Mouse (Mus musculus) intestine, embryonic 16.5 days (tissue): ENCODE measurements around the gene Sipa1l3. TPM values are rescaled to one million over a fixed set of nuclear protein-coding genes. Genes with fewer than 3 reads are reported as not detected.

Source experiments
- ATAC-seq: fragments of 200-750 bp; cut with Nextera tagmentation; 2 replicates; pipeline ENCODE4 v1.8.0; 2017; ENCODE audit warnings: moderate TSS enrichment, moderate library complexity
- H3K27ac ChIP-seq: fragments of 300-500 bp; sonication (generic); 2 replicates; pipeline ENCODE4 v1.5.1; 2014; ENCODE audit warnings: mild to moderate bottlenecking, low read length
- H3K27me3 ChIP-seq: fragments of 300-500 bp; sonication (generic); replicated peaks from 2 replicates; pipeline ENCODE4 v1.6.1; 2014; ENCODE audit warnings: low read length, control low read depth, mixed read lengths; ENCODE audit not compliant: control insufficient read depth, insufficient read depth
- H3K36me3 ChIP-seq: fragments of 300-500 bp; sonication (generic); 2 replicates; pipeline ENCODE4 v1.6.1; 2014; ENCODE audit warnings: low read length, control low read depth; ENCODE audit not compliant: control insufficient read depth, insufficient read depth
- H3K4me1 ChIP-seq: fragments of 300-500 bp; sonication (generic); 2 replicates; pipeline ENCODE4 v1.6.1; 2014; ENCODE audit warnings: low read length, control low read depth, mixed read lengths; ENCODE audit not compliant: control insufficient read depth, insufficient read depth
- H3K4me2 ChIP-seq: fragments of 300-500 bp; sonication (generic); 2 replicates; pipeline ENCODE4 v1.6.1; 2014; ENCODE audit warnings: low read depth, low read length, control low read depth
- H3K4me3 ChIP-seq: fragments of 300-500 bp; sonication (generic); 2 replicates; pipeline ENCODE4 v1.5.1; 2014; ENCODE audit warnings: mild to moderate bottlenecking, low read length
- H3K9ac ChIP-seq: fragments of 300-500 bp; sonication (generic); 2 replicates; pipeline ENCODE4 v1.6.1; 2014; ENCODE audit warnings: low read depth, low read length
- H3K9me3 ChIP-seq: fragments of 300-500 bp; sonication (generic); 2 replicates; pipeline ENCODE4 v1.6.1; 2016; ENCODE audit warnings: low read length, control low read depth; ENCODE audit not compliant: control insufficient read depth
- WGBS: fragments of 180-500 bp; shearing (Covaris S2); extraction: QIAGEN DNeasy Blood & Tissue Kit; methylation state at CpG from one replicate; pipeline ENCODE4 v1.1.7; 2014; 5-methylcytosine and 5-hydroxymethylcytosine counted together
- polyA plus RNA-seq: library from polyadenylated mRNA; unstranded; fragments of >200 nt; fragmentation: Nextera tagmentation; extraction: Ambion mirVana; gene quantifications from 2 replicates; pipeline ENCODE4 v1.2.1, GENCODE M21; 2015

Gene Sipa1l3
- polyA plus RNA-seq, 1 experiment from 2014 or later, result 24.1 TPM

GRCm38 (mm10) chr7:29489851-29490250 lies 28.6 kb downstream of the Sipa1l3 start:
- H3K4me1 ChIP-seq, result peaks cover 25% of the 10 kb centered on the region

GRCm38 (mm10) chr7:29489364-29489763 lies 29.1 kb downstream of the Sipa1l3 start:
- H3K27me3 ChIP-seq, result no peaks in the 10 kb centered on the region
- H3K9ac ChIP-seq, result no peak overlapping the region
- H3K4me2 ChIP-seq, result no peak overlapping the region
- 34% methylated on average over 3 of the region's 3 CpGs for WGBS
- ATAC-seq, result no peak
- H3K36me3 ChIP-seq, result no peaks in the 10 kb centered on the region
- no peaks in the 10 kb centered on the region for H3K9me3 ChIP-seq
- H3K4me1 ChIP-seq, result peaks cover 25% of the 10 kb centered on the region
- no peak overlapping the region for H3K4me3 ChIP-seq
- H3K27ac ChIP-seq, result no peak overlapping the region

More at GRCm38 (mm10) chr7:29489851-29490250, 28.6 kb downstream of the Sipa1l3 start:
- H3K27me3 ChIP-seq, result no peaks in the 10 kb centered on the region
- no peak overlapping the region for H3K27ac ChIP-seq
- 32% methylated on average over 7 of the region's 7 CpGs for WGBS
- ATAC-seq, result no peak
- no peak overlapping the region for H3K9ac ChIP-seq
- H3K9me3 ChIP-seq, result no peaks in the 10 kb centered on the region
- H3K36me3 ChIP-seq, result no peaks in the 10 kb centered on the region
- H3K4me3 ChIP-seq, result no peak overlapping the region
- no peak overlapping the region for H3K4me2 ChIP-seq

GRCm38 (mm10) chr7:29486753-29487152 lies 31.7 kb downstream of the Sipa1l3 start:
- WGBS, result 90% methylated on average over 3 of the region's 3 CpGs
- H3K4me1 ChIP-seq, result peaks cover 20% of the 10 kb centered on the region
- ATAC-seq, result no peak

GRCm38 (mm10) chr7:29485721-29486120 lies 32.7 kb downstream of the Sipa1l3 start:
- H3K9ac ChIP-seq, result no peak overlapping the region
- ATAC-seq, result no peak
- H3K4me2 ChIP-seq, result no peak overlapping the region
- WGBS, result 52% methylated on average over 2 of the region's 2 CpGs
- H3K27ac ChIP-seq, result no peak overlapping the region
- no peaks in the 10 kb centered on the region for H3K9me3 ChIP-seq
- peaks cover 23% of the 10 kb centered on the region for H3K4me1 ChIP-seq
- no peaks in the 10 kb centered on the region for H3K27me3 ChIP-seq
- H3K36me3 ChIP-seq, result peaks cover 4% of the 10 kb centered on the region
- H3K4me3 ChIP-seq, result no peak overlapping the region

More at GRCm38 (mm10) chr7:29486753-29487152, 31.7 kb downstream of the Sipa1l3 start:
- H3K4me3 ChIP-seq, result no peak overlapping the region
- peaks cover 4% of the 10 kb centered on the region for H3K36me3 ChIP-seq
- H3K27ac ChIP-seq, result no peak overlapping the region
- H3K27me3 ChIP-seq, result no peaks in the 10 kb centered on the region
- H3K9ac ChIP-seq, result no peak overlapping the region
- no peak overlapping the region for H3K4me2 ChIP-seq
- H3K9me3 ChIP-seq, result no peaks in the 10 kb centered on the region

- Histone ChIP-seq H3K4me3 (no peak overlapping the region), H3K4me1 (peaks cover 24% of the 10 kb centered on the region), H3K4me2 (no peak overlapping the region), H3K36me3 (peaks cover 4% of the 10 kb centered on the region), H3K9ac (no peak overlapping the region), H3K9me3 (no peaks in the 10 kb centered on the region), H3K27ac (no peak overlapping the region), H3K27me3 (no peaks in the 10 kb centered on the region)
- 82% methylated on average over 4 of the region's 4 CpGs for WGBS
- ATAC-seq, result no peak
These were observed 34.9 kb downstream of the Sipa1l3 start for GRCm38 (mm10) chr7:29483556-29483955.

- ATAC-seq, result peak; percentile 47
- Histone ChIP-seq H3K4me1 (peaks cover 24% of the 10 kb centered on the region), H3K27ac (peak overlapping the region; percentile 70), H3K27me3 (no peaks in the 10 kb centered on the region), H3K4me3 (no peak overlapping the region), H3K9me3 (no peaks in the 10 kb centered on the region), H3K36me3 (peaks cover 4% of the 10 kb centered on the region), H3K4me2 (0 out of 2 replicates have a peak overlapping the region, but pooled peaks have one; percentile 11), H3K9ac (no peak overlapping the region)
- 47% methylated on average over 15 of the region's 15 CpGs for WGBS
These were observed 36.9 kb downstream of the Sipa1l3 start for GRCm38 (mm10) chr7:29481345-29482155.

GRCm38 (mm10) chr7:29480590-29481344 lies 37.7 kb downstream of the Sipa1l3 start:
- 0 out of 2 replicates have a peak overlapping the region, but pooled peaks have one; percentile 11 for H3K4me2 ChIP-seq
- peak overlapping the region; percentile 70 for H3K27ac ChIP-seq
- H3K9ac ChIP-seq, result no peak overlapping the region
- no peaks in the 10 kb centered on the region for H3K27me3 ChIP-seq
- peaks cover 4% of the 10 kb centered on the region for H3K36me3 ChIP-seq
- no peaks in the 10 kb centered on the region for H3K9me3 ChIP-seq
- ATAC-seq, result no peak
- WGBS, result 81% methylated on average over 16 of the region's 16 CpGs
- peaks cover 24% of the 10 kb centered on the region for H3K4me1 ChIP-seq
- H3K4me3 ChIP-seq, result no peak overlapping the region

- peaks cover 4% of the 10 kb centered on the region for H3K36me3 ChIP-seq
- H3K9ac ChIP-seq, result no peak overlapping the region
- no peak overlapping the region for H3K4me3 ChIP-seq
- H3K9me3 ChIP-seq, result no peaks in the 10 kb centered on the region
- no peak for ATAC-seq
- 74% methylated on average over 4 of the region's 4 CpGs for WGBS
- H3K27ac ChIP-seq, result no peak overlapping the region
- peaks cover 24% of the 10 kb centered on the region for H3K4me1 ChIP-seq
- H3K27me3 ChIP-seq, result no peaks in the 10 kb centered on the region
- no peak overlapping the region for H3K4me2 ChIP-seq
These were observed 38.3 kb downstream of the Sipa1l3 start for GRCm38 (mm10) chr7:29480183-29480582.

- Histone ChIP-seq H3K27me3 (no peaks in the 10 kb centered on the region), H3K4me3 (no peak overlapping the region), H3K27ac (no peak overlapping the region), H3K4me1 (peaks cover 30% of the 10 kb centered on the region), H3K36me3 (no peaks in the 10 kb centered on the region), H3K9ac (no peak overlapping the region), H3K4me2 (no peak overlapping the region), H3K9me3 (no peaks in the 10 kb centered on the region)
- WGBS, result 86% methylated on average over 7 of the region's 7 CpGs
- no peak for ATAC-seq
These were observed 43.4 kb downstream of the Sipa1l3 start for GRCm38 (mm10) chr7:29475005-29475404.
